Comparison of ENCODE assay signal across 11 mouse cellular contexts in the genomic region with DNA sequence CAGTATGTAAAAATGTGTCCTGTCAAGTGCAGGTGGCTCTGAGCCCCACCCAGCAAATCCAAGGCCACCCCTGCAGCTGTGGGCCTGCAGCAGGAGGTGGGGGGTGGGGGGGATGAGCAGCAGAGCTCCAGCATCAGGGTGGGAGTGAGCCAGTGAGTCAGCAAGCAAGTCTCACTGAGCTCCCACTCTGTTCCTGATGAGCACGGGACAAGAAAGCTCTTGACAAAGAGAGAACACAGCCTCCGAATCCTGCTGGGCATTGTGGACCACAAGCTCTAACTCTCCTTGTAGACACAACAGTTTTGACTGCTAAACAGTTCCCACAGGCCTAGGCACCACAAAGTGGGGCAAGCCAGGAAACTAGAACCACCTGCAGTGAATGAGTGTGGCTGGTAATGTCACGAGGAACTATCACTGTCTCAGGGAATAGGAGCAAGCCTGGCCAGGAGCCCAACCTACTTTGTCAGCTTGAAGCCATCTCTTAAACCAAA. TPM values are rescaled to one million over a fixed set of nuclear protein-coding genes. Genes with fewer than 3 reads are reported as not detected.
DNase-seq lines count a peak whose midpoint lies in the region; ATAC-seq lines count a peak whose summit lies in the region.
"Had no signal": no experiment of that assay in that cellular context is flagged by ENCODE, and none has a peak within 500 bp of the region (broad histone marks: within the 10 kb centered on the region; RNA-seq: fewer than 3 reads in every experiment).

No protein-coding gene starts in this region.

- H3K4me1 ChIP-seq in forebrain, embryonic 16.5 days (replicated peaks; ENCODE audit: control insufficient read depth, insufficient read depth, low read length) = peaks cover 7% of the 10 kb centered on the region; the same call in 1 of the 2 replicates
- no peaks in the 10 kb centered on the region; the same call in 1 of the 2 replicates for H3K4me1 ChIP-seq in forebrain, embryonic 14.5 days (ENCODE audit: control insufficient read depth, insufficient read depth, low read length)

- intact Hi-C loops in left cerebral cortex, postnatal 36 days (cut with DNase I) = no loop called here

- 56% methylated on average over 3 of the region's 3 CpGs for WGBS in forebrain, embryonic 16.5 days
- 52% methylated on average over 3 of the region's 3 CpGs for WGBS in forebrain, embryonic 14.5 days

- H3K9ac ChIP-seq in forebrain, embryonic 16.5 days (replicated peaks; ENCODE audit: low read depth, low read length) = no peak overlapping the region
- no peak overlapping the region for H3K9ac ChIP-seq in forebrain, embryonic 14.5 days (ENCODE audit: low read length)
- H3K9ac ChIP-seq: liver, postnatal 0 days had no signal

- no peak overlapping the region for H3K4me3 ChIP-seq in forebrain, embryonic 16.5 days (replicated peaks; ENCODE audit: low read length)
- H3K4me3 ChIP-seq in forebrain, embryonic 14.5 days (ENCODE audit: low read depth, low read length) = no peak overlapping the region

- H3K4me2 ChIP-seq in forebrain, embryonic 16.5 days (ENCODE audit: low read length) = no peak overlapping the region
- H3K4me2 ChIP-seq in forebrain, embryonic 14.5 days (ENCODE audit: low read length) = no peak overlapping the region

- no peaks in the 10 kb centered on the region for H3K27me3 ChIP-seq in forebrain, embryonic 16.5 days (replicated peaks; ENCODE audit: control insufficient read depth, insufficient read depth, low read length)
- H3K27me3 ChIP-seq in forebrain, embryonic 14.5 days (replicated peaks; ENCODE audit: control insufficient read depth, insufficient read depth, low read length) = no peaks in the 10 kb centered on the region
- H3K27me3 ChIP-seq: CH12.LX had no signal

- H3K27ac ChIP-seq in forebrain, embryonic 16.5 days (ENCODE audit: low read length) = 0 out of 2 replicates have a peak overlapping the region, but pooled peaks have one; percentile 14
- no peak overlapping the region for H3K27ac ChIP-seq in forebrain, embryonic 14.5 days (ENCODE audit: low read depth, low read length)

- no peak for DNase-seq in forebrain, embryonic 14.5 days (ENCODE audit: low spot score)
- peak; percentile 79 for DNase-seq in right cerebral cortex, adult 18-20 months
- no peak for DNase-seq in right cerebral cortex, postnatal 4 days
- DNase-seq in left cerebral cortex, postnatal 36 days (ENCODE audit: low spot score in 2 of 2) = peak; percentile 63 to 67
- DNase-seq in thymus, postnatal 4 days = peak; percentile 71
- DNase-seq in adrenal gland, adult 8-10 months = no peak
- DNase-seq: liver, postnatal 0 days had no signal

- ATAC-seq in forebrain, embryonic 16.5 days = no peak
- ATAC-seq in forebrain, embryonic 14.5 days = no peak
- no peak for ATAC-seq in megakaryocyte, adult 5-6 weeks (ENCODE audit: poor library complexity, severe bottlenecking)
- ATAC-seq: hindbrain, embryonic 16.5 days; liver, postnatal 0 days had no signal

- no peaks in the 10 kb centered on the region for H3K9me3 ChIP-seq in forebrain, embryonic 16.5 days (ENCODE audit: control insufficient read depth, low read length)
- no peaks in the 10 kb centered on the region for H3K9me3 ChIP-seq in forebrain, embryonic 14.5 days (replicated peaks; ENCODE audit: control insufficient read depth, low read length)

- peaks cover 4% of the 10 kb centered on the region; the same call in 1 of the 2 replicates for H3K36me3 ChIP-seq in forebrain, embryonic 16.5 days (ENCODE audit: control insufficient read depth, insufficient read depth)
- peaks cover 12% of the 10 kb centered on the region for H3K36me3 ChIP-seq in forebrain, embryonic 14.5 days (ENCODE audit: control insufficient read depth, insufficient read depth, low read length)

RNA-seq across cellular contexts. Expression of gene A730071L15Rik, which starts 45.6 kb away (rescaled TPM):
- polyA plus RNA-seq in forebrain, embryonic 16.5 days (2015; fragmentation: Nextera tagmentation; extraction: Ambion mirVana) = 0.21 and 0.84 TPM in 2 replicates
- 0.35 and 0.95 TPM in 2 replicates for polyA plus RNA-seq in forebrain, embryonic 14.5 days (2014; fragmentation: Nextera tagmentation; extraction: Ambion mirVana)
- total RNA-seq in left cerebral cortex, postnatal 36 days (2021) = under 1 TPM in 1 of 2 experiments, not detected in 1; 0.25 TPM
- total RNA-seq in megakaryocyte, adult 5-6 weeks (2015) = 0.09 and 0.57 TPM in 2 replicates
- total RNA-seq in megakaryocyte, adult 5-6 weeks (2017) = not detected in 2 replicates
- under 1 TPM in 2 of 4 experiments, not detected in 2; 0.17 to 0.30 TPM for total RNA-seq in adrenal gland, adult 8-10 months (2022)

RNA-seq across cellular contexts. Expression of gene Nudcd3, which starts 46.0 kb away (rescaled TPM):
- 78.4 and 82.1 TPM in 2 replicates for polyA plus RNA-seq in forebrain, embryonic 16.5 days (2015; fragmentation: Nextera tagmentation; extraction: Ambion mirVana)
- polyA plus RNA-seq in forebrain, embryonic 14.5 days (2014; fragmentation: Nextera tagmentation; extraction: Ambion mirVana) = 49.7 and 50.3 TPM in 2 replicates
- 100 to 1,000 TPM; 120 to 133 TPM for total RNA-seq in left cerebral cortex, postnatal 36 days (2021)
- 11.5 and 14.6 TPM in 2 replicates for total RNA-seq in megakaryocyte, adult 5-6 weeks (2015)
- total RNA-seq in megakaryocyte, adult 5-6 weeks (2017) = 25.0 and 25.6 TPM in 2 replicates
- total RNA-seq in adrenal gland, adult 8-10 months (2022) = 10 to 100 TPM; 69.6 to 92.4 (median 82.8) TPM

Comparison
In these comparisons a context has a peak if more than half of its experiments do, and no peak if none do; other contexts are left out.
1. DNase-seq: peak in right cerebral cortex, adult 18-20 months (single experiment), left cerebral cortex, postnatal 36 days (2 of 2) and thymus, postnatal 4 days (single experiment); none in forebrain, embryonic 14.5 days (single experiment), right cerebral cortex, postnatal 4 days (single experiment) and adrenal gland, adult 8-10 months (single experiment).